Mouse (Mus musculus): ENCODE measurements around the gene Cox6b1.

Gene Cox6b1

GRCm38 (mm10) chr7:30586455-30587020 lies 39.4 kb downstream of the Cox6b1 start:
- DNase-seq (ENCODE audit: low read depth, low spot score): no peak

GRCm38 (mm10) chr7:30585170-30585569 lies 40.8 kb downstream of the Cox6b1 start:
- DNase-seq (ENCODE audit: low read depth, low spot score): no peak

GRCm38 (mm10) chr7:30584339-30584738 lies 41.6 kb downstream of the Cox6b1 start:
- DNase-seq (ENCODE audit: low read depth, low spot score): no peak

- no peak for DNase-seq (ENCODE audit: low read depth, low spot score)
These were observed 44.4 kb downstream of the Cox6b1 start for GRCm38 (mm10) chr7:30581547-30581946.

- DNase-seq (ENCODE audit: low read depth, low spot score): no peak
These were observed 46.0 kb downstream of the Cox6b1 start for GRCm38 (mm10) chr7:30579950-30580349.

GRCm38 (mm10) chr7:30572969-30573368 lies 53.0 kb downstream of the Cox6b1 start:
- DNase-seq (ENCODE audit: low read depth, low spot score): no peak

GRCm38 (mm10) chr7:30572389-30572788 lies 53.6 kb downstream of the Cox6b1 start:
- DNase-seq (ENCODE audit: low read depth, low spot score): no peak

- no peak for DNase-seq (ENCODE audit: low read depth, low spot score)
These were observed 58.4 kb downstream of the Cox6b1 start for GRCm38 (mm10) chr7:30567555-30567954.

Data from 3T3-L1 (cell line).